Mouse (Mus musculus) left cerebral cortex, adult 2 months (tissue): ENCODE measurements around the gene Prox2. TPM values are rescaled to one million over a fixed set of nuclear protein-coding genes. Genes with fewer than 3 reads are reported as not detected.

Experiments used
- DNase-seq, 2 experiments: peaks; one replicate each; pipeline ENCODE4 v3.0.0; 2021 to 2022; ENCODE audit warnings: low spot score in 2 of 2, mixed read lengths in 1 of 2; ENCODE audit errors: extremely low spot score in 1 of 2
- H3K27ac ChIP-seq: fragments of 200-600 bp; 2 replicates; pipeline ENCODE4 v1.8.1; 2022
- H3K4me3 ChIP-seq: fragments of 200-600 bp; 2 replicates; pipeline ENCODE4 v1.8.1; 2022
- CTCF ChIP-seq: fragments of 200-600 bp; IDR thresholded peaks from 2 replicates; pipeline ENCODE4 v1.8.1; 2022; ENCODE audit warnings: antibody characterized with exemption, mild to moderate bottlenecking, moderate library complexity
- intact Hi-C: fragments of 180-260 bp; cut with DNase I; formaldehyde crosslinking; loops from one replicate; pipeline ENCODE4 v1.15.1; 2025
- total RNA-seq, 2 experiments: library from RNA; stranded (reverse); gene quantifications; 2 replicates each; pipeline ENCODE4 v1.2.3; 2021

The Prox2 gene
- total RNA-seq, 2 experiments from 2014 or later, result 1.9 to 2.1 TPM

GRCm38 (mm10) chr12:85077100-85077499 is 33.5 kb downstream of the Prox2 start:
- TF ChIP-seq CTCF, result no peak
- Histone ChIP-seq H3K27ac (peak overlapping the region; percentile 29; the same call in 1 of the 2 replicates), H3K4me3 (no peak overlapping the region)
- no peak for DNase-seq
- intact Hi-C loops, result no loop called here

GRCm38 (mm10) chr12:85071043-85071442 is 39.5 kb downstream of the Prox2 start:
- no peak for DNase-seq
- intact Hi-C loops, result no loop called here
- TF ChIP-seq CTCF, result no peak
- H3K27ac ChIP-seq, result no peak overlapping the region
- H3K4me3 ChIP-seq, result no peak overlapping the region

- H3K27ac ChIP-seq, result no peak overlapping the region
- no peak for TF ChIP-seq CTCF
- intact Hi-C loops, result no loop called here
- no peak for DNase-seq
- H3K4me3 ChIP-seq, result no peak overlapping the region
Measured at GRCm38 (mm10) chr12:85051218-85051617, 59.3 kb downstream of the Prox2 start.

Other genes with a start within 250 kb of the Prox2 start
- gene Ltbp2, start 234.2 kb downstream of the Prox2 start, total RNA-seq, result under 1 TPM; 0.45 to 0.94 TPM
- gene Fcf1, start 139.9 kb downstream of the Prox2 start, total RNA-seq, result 10 to 100 TPM; 28.9 to 31.5 TPM
- 10 to 100 TPM; 95.6 to 97.8 TPM for gene Arel1, start 139.9 kb downstream of the Prox2 start, total RNA-seq
- 100 to 1,000 TPM; 124 to 126 TPM for gene Ylpm1, start 114.4 kb downstream of the Prox2 start, total RNA-seq
- 100 to 1,000 TPM; 146 to 156 TPM for gene Dlst, start 74 bp upstream of the Prox2 start, total RNA-seq
- gene Rps6kl1, start 40.5 kb upstream of the Prox2 start, total RNA-seq, result 10 to 100 TPM; 33.9 to 38.6 TPM
- 1 to 10 TPM; 2.6 TPM for gene Pgf, start 67.0 kb upstream of the Prox2 start, total RNA-seq
- 10 to 100 TPM; 58.5 to 74.0 TPM for gene Eif2b2, start 108.7 kb upstream of the Prox2 start, total RNA-seq
- 10 to 100 TPM; 16.6 to 17.4 TPM for gene Mlh3, start 159.8 kb upstream of the Prox2 start, total RNA-seq
- gene Acyp1, start 177.7 kb upstream of the Prox2 start, total RNA-seq, result 10 to 100 TPM; 32.9 to 37.4 TPM
- gene Zc2hc1c, start 177.8 kb upstream of the Prox2 start, total RNA-seq, result 1 to 10 TPM; 2.0 to 2.8 TPM
- 10 to 100 TPM; 32.9 to 34.8 TPM for gene Nek9, start 228.6 kb upstream of the Prox2 start, total RNA-seq